Mouse (Mus musculus): ENCODE measurements around the gene A630076J17Rik. TPM values are rescaled to one million over a fixed set of nuclear protein-coding genes. Genes with fewer than 3 reads are reported as not detected.

A630076J17Rik gene
- polyA plus RNA-seq, 2 experiments = not detected

- no peaks in the 10 kb centered on the region for H3K9me3 ChIP-seq (ENCODE audit: control insufficient read depth, low read length)
- no peaks in the 10 kb centered on the region for H3K36me3 ChIP-seq (replicated peaks; ENCODE audit: control insufficient read depth, insufficient read depth, low read depth)
- no peak overlapping the region for H3K4me2 ChIP-seq (ENCODE audit: low read depth)
- H3K4me3 ChIP-seq (ENCODE audit: insufficient read depth in 1 of 2, low read depth in 2 of 2, low read length in 2 of 2) = no peak overlapping the region
- H3K27ac ChIP-seq = no peak overlapping the region
- H3K4me1 ChIP-seq (replicated peaks; ENCODE audit: control insufficient read depth in 2 of 2, insufficient read depth in 2 of 2, low read length in 1 of 2) = peaks cover 0 to 4% of the 10 kb centered on the region in 2 experiments; a peak in 1 of 4 replicates
- peak; percentile 52; the same call in 1 of the 2 replicates for ATAC-seq (ENCODE audit: insufficient read depth)
- H3K27me3 ChIP-seq (ENCODE audit: control insufficient read depth, insufficient read depth, low read length) = no peaks in the 10 kb centered on the region
- no peak overlapping the region for H3K9ac ChIP-seq (replicated peaks)
- DNase-seq (ENCODE audit: low read depth in 3 of 3, low spot score in 3 of 3) = no peak
- 41% methylated on average over 3 of the region's 3 CpGs for WGBS (ENCODE audit: insufficient replicate concordance)
- no peak for TF ChIP-seq EP300 (IDR thresholded peaks at IDR 0.05; ENCODE audit: low read depth)
- TF ChIP-seq CTCF (IDR thresholded peaks at IDR 0.05; ENCODE audit: low read depth) = no peak
These were observed 42.0 kb downstream of the A630076J17Rik start for GRCm38 (mm10) chr3:107272433-107272832.

GRCm38 (mm10) chr3:107273820-107274219 lies 43.4 kb downstream of the A630076J17Rik start:
- H3K36me3 ChIP-seq (replicated peaks; ENCODE audit: control insufficient read depth, insufficient read depth, low read depth) = no peaks in the 10 kb centered on the region
- WGBS (ENCODE audit: insufficient replicate concordance) = 12% methylated on average over 3 of the region's 3 CpGs
- DNase-seq (ENCODE audit: low read depth in 3 of 3, low spot score in 3 of 3) = peak; percentile 28 to 36 (median 33)
- peaks cover 0 to 7% of the 10 kb centered on the region in 2 experiments; a peak in 1 of 4 replicates for H3K4me1 ChIP-seq (replicated peaks; ENCODE audit: control insufficient read depth in 2 of 2, insufficient read depth in 2 of 2, low read length in 1 of 2)
- H3K27ac ChIP-seq = no peak overlapping the region
- no peak overlapping the region for H3K9ac ChIP-seq (replicated peaks)
- 0 out of 2 replicates have a peak, but pooled peaks have one; percentile 35 for ATAC-seq (ENCODE audit: insufficient read depth)
- H3K4me3 ChIP-seq (ENCODE audit: insufficient read depth in 1 of 2, low read depth in 2 of 2, low read length in 2 of 2) = no peak overlapping the region
- TF ChIP-seq CTCF (IDR thresholded peaks at IDR 0.05; ENCODE audit: low read depth) = peak; percentile 88
- no peak for TF ChIP-seq EP300 (IDR thresholded peaks at IDR 0.05; ENCODE audit: low read depth)
- no peaks in the 10 kb centered on the region for H3K9me3 ChIP-seq (ENCODE audit: control insufficient read depth, low read length)
- no peaks in the 10 kb centered on the region for H3K27me3 ChIP-seq (ENCODE audit: control insufficient read depth, insufficient read depth, low read length)
- H3K4me2 ChIP-seq (ENCODE audit: low read depth) = no peak overlapping the region

GRCm38 (mm10) chr3:107275351-107275750 lies 44.9 kb downstream of the A630076J17Rik start:
- no peaks in the 10 kb centered on the region for H3K36me3 ChIP-seq (replicated peaks; ENCODE audit: control insufficient read depth, insufficient read depth, low read depth)
- H3K9ac ChIP-seq (replicated peaks) = no peak overlapping the region
- H3K27me3 ChIP-seq (ENCODE audit: control insufficient read depth, insufficient read depth, low read length) = no peaks in the 10 kb centered on the region
- DNase-seq (ENCODE audit: low read depth in 3 of 3, low spot score in 3 of 3) (no peak), ATAC-seq (ENCODE audit: insufficient read depth) (no peak)
- 49% methylated on average over 5 of the region's 5 CpGs for WGBS (ENCODE audit: insufficient replicate concordance)
- H3K4me3 ChIP-seq (ENCODE audit: insufficient read depth in 1 of 2, low read depth in 2 of 2, low read length in 2 of 2) = no peak overlapping the region
- no peaks in the 10 kb centered on the region for H3K9me3 ChIP-seq (ENCODE audit: control insufficient read depth, low read length)
- no peak for TF ChIP-seq EP300 (IDR thresholded peaks at IDR 0.05; ENCODE audit: low read depth)
- TF ChIP-seq CTCF (IDR thresholded peaks at IDR 0.05; ENCODE audit: low read depth) = no peak
- H3K4me1 ChIP-seq (replicated peaks; ENCODE audit: control insufficient read depth in 2 of 2, insufficient read depth in 2 of 2, low read length in 1 of 2) = peaks cover 3 to 7% of the 10 kb centered on the region in 2 experiments; a peak in 2 of 4 replicates
- no peak overlapping the region for H3K27ac ChIP-seq
- no peak overlapping the region for H3K4me2 ChIP-seq (ENCODE audit: low read depth)

GRCm38 (mm10) chr3:107275996-107276395 lies 45.6 kb downstream of the A630076J17Rik start:
- ATAC-seq (ENCODE audit: insufficient read depth) (no peak), DNase-seq (ENCODE audit: low read depth in 3 of 3, low spot score in 3 of 3) (no peak)
- WGBS (ENCODE audit: insufficient replicate concordance) = 44% methylated on average over 4 of the region's 4 CpGs

GRCm38 (mm10) chr3:107276626-107277025 lies 46.2 kb downstream of the A630076J17Rik start:
- H3K27ac ChIP-seq = no peak overlapping the region
- H3K4me1 ChIP-seq (replicated peaks; ENCODE audit: control insufficient read depth in 2 of 2, insufficient read depth in 2 of 2, low read length in 1 of 2) = peaks cover 3 to 7% of the 10 kb centered on the region in 2 experiments; a peak in 2 of 4 replicates
- H3K4me2 ChIP-seq (ENCODE audit: low read depth) = no peak overlapping the region
- 72% methylated on average over 3 of the region's 3 CpGs for whole genome bisulfite sequencing (ENCODE audit: insufficient replicate concordance)
- ATAC-seq (ENCODE audit: insufficient read depth) (no peak), DNase-seq (ENCODE audit: low read depth in 3 of 3, low spot score in 3 of 3) (no peak)
- H3K27me3 ChIP-seq (ENCODE audit: control insufficient read depth, insufficient read depth, low read length) = no peaks in the 10 kb centered on the region
- TF ChIP-seq EP300 (IDR thresholded peaks at IDR 0.05; ENCODE audit: low read depth) (no peak), CTCF (IDR thresholded peaks at IDR 0.05; ENCODE audit: low read depth) (no peak)
- H3K9ac ChIP-seq (replicated peaks) = no peak overlapping the region
- no peak overlapping the region for H3K4me3 ChIP-seq (ENCODE audit: insufficient read depth in 1 of 2, low read depth in 2 of 2, low read length in 2 of 2)
- H3K36me3 ChIP-seq (replicated peaks; ENCODE audit: control insufficient read depth, insufficient read depth, low read depth) = no peaks in the 10 kb centered on the region
- no peaks in the 10 kb centered on the region for H3K9me3 ChIP-seq (ENCODE audit: control insufficient read depth, low read length)

More at GRCm38 (mm10) chr3:107275996-107276395, 45.6 kb downstream of the A630076J17Rik start:
- Histone ChIP-seq H3K9me3 (ENCODE audit: control insufficient read depth, low read length) (no peaks in the 10 kb centered on the region), H3K36me3 (replicated peaks; ENCODE audit: control insufficient read depth, insufficient read depth, low read depth) (no peaks in the 10 kb centered on the region), H3K9ac (replicated peaks) (no peak overlapping the region), H3K27ac (no peak overlapping the region), H3K4me3 (ENCODE audit: insufficient read depth in 1 of 2, low read depth in 2 of 2, low read length in 2 of 2) (no peak overlapping the region), H3K4me1 (replicated peaks; ENCODE audit: control insufficient read depth in 2 of 2, insufficient read depth in 2 of 2, low read length in 1 of 2) (peaks cover 3 to 7% of the 10 kb centered on the region in 2 experiments; a peak in 2 of 4 replicates), H3K4me2 (ENCODE audit: low read depth) (no peak overlapping the region), H3K27me3 (ENCODE audit: control insufficient read depth, insufficient read depth, low read length) (no peaks in the 10 kb centered on the region)
- TF ChIP-seq CTCF (IDR thresholded peaks at IDR 0.05; ENCODE audit: low read depth) (no peak; the same call in 1 of the 2 replicates), EP300 (IDR thresholded peaks at IDR 0.05; ENCODE audit: low read depth) (no peak)
